Mouse (Mus musculus) urinary bladder, postnatal 14 days (tissue): ENCODE measurements around the gene Tmem127.
"Not testable (repeated sequence)": the region's sequence is repeated elsewhere in the genome, so short reads cannot be mapped to it uniquely, and the experiment has no call there.

ENCODE experiments used
- DNase-seq: peaks from one replicate; pipeline ENCODE4 v3.0.0; 2021; ENCODE audit warnings: low spot score

Tmem127 gene

GRCm38 (mm10) chr2:127267854-127268253 is 20.1 kb downstream of the Tmem127 start:
- no peak for DNase-seq

DNA sequence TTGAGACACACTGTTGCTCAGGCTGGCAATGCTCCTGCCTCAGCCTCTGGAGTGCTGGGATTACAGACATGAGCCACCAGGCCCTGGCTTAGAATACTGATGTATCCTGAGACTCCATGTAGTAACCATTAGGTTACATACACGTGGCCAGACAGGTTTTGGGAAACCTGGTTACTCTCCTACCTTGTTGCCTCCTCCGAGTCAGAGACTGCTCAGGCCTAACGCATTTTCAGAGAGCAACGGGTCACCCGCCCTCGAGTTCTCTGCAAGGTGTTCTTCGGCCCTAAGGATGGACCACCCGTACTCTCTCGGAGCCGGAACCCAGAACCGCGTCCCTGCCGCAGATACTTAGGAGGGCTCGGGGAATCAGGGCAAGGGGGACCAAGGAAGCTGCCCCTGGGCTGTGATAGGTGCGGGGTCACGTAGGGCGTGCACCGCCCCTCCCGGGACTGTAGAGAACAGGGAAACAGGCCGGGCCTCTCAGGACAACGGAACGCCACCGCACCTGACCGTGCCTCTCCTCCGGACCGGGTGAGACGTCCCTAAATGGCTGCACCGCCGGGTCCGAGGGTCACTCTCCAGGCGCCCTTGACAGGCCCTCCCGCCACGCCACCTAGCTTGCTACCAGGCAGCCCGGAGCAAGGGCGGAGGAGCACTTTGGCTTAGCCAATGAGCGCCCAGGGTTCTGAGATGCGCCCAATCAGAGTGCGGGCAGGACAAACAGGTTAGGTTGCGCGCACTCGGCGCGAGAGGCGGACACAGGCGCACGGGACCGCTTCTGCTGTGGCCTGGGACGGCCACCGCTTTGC is 22.0 kb downstream of the Tmem127 start, which contains the start of gene Stard7:
Gene Stard7, plus strand, starts transcription at position 728 of the 809 bp plus-strand sequence.
- peak; percentile 96 for DNase-seq

DNA sequence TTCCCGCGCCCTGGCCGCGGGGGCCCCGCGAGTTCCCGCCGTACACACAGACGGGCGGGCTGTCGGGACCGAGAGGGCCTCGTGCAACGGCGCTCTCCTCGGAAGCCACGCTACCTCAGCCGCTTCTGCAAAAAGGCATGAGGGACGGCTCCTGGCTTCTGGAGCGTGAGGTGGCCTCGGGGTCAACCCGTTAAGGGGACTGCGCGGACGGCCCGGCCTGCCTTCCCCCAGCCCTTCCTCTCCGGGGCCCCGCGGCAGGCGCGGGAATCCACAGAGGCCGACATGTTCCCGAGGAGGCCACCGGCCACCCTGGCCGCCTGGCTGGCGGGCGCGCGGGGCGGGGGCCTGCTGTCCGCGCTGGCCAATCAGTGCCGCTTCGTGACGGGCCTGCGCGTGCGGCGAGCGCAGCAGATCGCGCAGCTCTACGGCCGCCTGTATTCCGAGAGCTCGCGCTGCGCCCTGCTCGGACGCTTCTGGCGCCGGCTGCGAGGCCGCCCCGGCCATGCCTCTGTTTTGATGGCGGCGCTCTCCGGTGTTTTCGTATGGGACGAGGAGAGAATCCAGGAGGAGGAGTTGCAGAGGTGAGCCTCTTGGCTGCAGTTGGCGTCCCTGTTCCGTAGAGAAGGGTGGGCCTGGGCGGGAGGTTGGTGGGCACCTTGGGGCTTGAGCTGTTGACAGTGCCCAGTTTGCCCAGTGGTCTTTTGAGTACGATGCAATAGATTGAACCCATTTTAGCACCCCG is 22.8 kb downstream of the Tmem127 start:
- DNase-seq: peak; percentile 87

DNA sequence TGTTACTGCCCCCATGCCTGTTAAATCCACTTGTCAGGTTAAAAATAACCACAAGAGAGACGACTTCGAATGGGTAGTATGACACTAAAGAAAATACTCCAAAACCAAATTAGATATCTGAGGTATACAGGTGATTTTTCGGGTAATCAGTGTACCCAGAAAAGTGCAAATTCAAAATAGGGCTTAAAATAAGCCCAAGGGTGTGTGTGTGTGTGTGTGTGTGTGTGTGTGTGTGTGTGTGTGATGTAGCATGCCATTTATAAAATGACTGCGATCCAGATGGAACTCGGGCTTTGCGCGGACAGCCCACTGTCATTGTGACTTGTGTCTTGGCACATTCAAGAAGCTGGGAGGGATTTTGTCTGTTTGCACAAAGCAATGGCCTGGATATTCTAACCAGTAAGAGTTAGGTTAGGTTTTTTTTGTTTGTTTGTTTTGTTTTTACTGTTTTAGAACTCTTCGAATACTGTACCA is 23.4 kb downstream of the Tmem127 start:
- no peak for DNase-seq

- not testable (repeated sequence) for DNase-seq
Observed at GRCm38 (mm10) chr2:127272049-127272448, 24.3 kb downstream of the Tmem127 start.

DNA sequence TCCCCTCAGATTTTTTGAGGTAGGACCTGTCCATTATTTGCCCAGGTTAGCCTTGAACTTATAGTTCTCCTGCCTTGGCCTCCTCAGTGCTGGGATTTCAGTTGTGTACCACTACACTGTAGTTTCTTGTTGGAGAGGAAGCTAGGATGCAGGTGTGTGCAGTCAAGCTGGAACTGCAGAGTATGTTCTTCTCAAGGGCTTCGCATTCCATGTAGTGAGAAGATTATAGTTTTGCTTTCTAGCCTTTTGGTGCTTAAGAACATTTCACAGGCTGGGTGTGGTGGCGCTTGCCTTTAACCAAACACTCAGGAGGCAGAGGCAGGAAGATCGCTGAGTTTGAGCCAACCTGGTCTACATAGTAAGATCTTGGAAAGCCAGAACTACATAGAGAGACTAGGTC is 25.1 kb downstream of the Tmem127 start:
- DNase-seq: no peak

DNA sequence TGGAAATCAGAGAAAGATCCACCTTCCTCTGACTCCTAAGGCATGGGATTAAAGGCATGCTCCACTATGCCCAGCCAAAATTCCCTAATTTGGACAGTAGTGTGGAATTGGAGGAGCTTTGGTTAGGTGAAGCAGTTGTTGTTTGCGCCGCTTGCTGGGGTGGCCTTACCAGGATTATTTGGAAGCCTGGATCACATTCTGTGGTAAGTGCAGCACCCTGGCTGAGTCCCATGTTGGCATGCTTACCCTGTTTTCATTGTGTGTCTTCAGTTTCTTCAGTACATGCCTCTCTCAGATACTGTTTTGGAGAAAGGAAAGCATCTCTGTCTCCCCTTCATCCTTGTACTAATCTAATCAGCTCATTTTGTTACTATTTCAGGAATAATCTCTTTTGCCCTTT is 26.9 kb downstream of the Tmem127 start:
- no peak for DNase-seq

- no peak for DNase-seq
Observed at GRCm38 (mm10) chr2:127275551-127276320, 28.0 kb downstream of the Tmem127 start.

- peak; percentile 16 for DNase-seq
Observed at GRCm38 (mm10) chr2:127278162-127278561, 30.5 kb downstream of the Tmem127 start.

GRCm38 (mm10) chr2:127292250-127292649 is 44.5 kb downstream of the Tmem127 start:
- no peak for DNase-seq

GRCm38 (mm10) chr2:127297001-127297805 is 49.5 kb downstream of the Tmem127 start:
- no peak for DNase-seq

DNA sequence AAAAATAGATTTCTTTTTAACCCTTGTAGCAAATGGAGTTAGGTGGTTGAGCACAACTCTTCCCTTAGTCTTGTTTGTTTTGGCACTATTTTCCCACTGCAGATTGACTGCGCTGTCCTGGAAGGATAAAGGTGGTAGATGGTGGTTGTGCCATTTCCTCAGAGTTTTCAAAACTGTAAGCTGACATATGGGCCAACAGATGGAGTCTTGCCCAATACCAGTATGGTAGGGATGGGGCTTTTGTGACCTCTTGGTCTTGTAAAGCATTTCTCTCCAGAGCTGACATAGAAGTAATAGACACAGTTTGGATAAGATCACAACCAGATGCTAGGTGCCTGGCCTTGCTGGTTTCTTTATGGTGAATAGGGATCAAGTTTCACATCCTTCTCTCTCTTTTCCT is 50.3 kb downstream of the Tmem127 start:
- DNase-seq: no peak

- DNase-seq: no peak
Observed at GRCm38 (mm10) chr2:127300701-127301100, 53.0 kb downstream of the Tmem127 start.

GRCm38 (mm10) chr2:127301883-127302282 is 54.2 kb downstream of the Tmem127 start:
- no peak for DNase-seq

DNA sequence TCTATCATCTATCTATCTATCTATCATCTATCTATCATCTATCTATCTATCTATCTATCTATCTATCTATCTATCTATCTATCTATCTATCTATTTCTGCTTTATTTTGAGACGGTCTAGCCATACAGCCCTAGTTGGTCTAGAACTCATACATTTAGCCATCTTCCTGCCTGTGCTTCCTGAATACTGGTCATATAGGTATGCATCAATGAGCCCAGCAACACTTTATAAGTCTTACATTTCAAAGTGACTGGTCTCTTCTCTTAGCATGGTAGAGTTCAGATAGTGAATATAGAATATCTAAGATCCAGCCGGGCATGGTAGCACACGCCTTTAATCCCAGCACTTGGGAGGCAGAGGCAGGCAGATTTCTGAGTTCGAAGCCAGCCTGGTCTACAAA is 56.5 kb downstream of the Tmem127 start:
- not testable (repeated sequence) for DNase-seq

DNA sequence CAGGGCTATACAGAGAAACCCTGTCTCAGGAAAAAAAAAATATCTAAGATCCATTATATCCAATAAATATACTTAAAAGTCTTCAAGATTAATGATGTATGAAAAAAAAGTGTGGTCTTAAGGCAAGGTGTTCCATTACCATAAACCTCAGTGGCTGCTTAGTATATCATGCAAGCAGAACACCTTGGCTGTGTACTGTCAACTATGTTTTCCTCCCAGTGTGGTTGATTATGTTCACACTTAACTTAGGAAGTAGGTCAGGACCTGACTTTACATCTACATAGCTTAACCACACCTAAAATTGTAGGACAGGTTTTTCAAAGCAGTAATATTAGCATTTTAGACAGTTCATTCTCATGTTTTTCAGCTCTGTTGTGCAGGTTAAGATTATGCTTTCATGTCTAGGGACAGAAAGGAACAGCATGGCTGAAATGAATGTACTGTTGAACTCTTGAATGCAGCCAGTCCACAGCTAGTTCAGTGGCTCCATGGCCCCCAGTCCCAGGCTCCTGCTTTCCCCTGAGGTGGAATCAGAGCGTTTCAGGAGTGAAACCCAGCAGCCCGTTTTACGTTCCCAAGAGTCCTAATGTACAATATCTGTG is 57.0 kb downstream of the Tmem127 start:
- DNase-seq: no peak

- DNase-seq: no peak
Observed at GRCm38 (mm10) chr2:127306123-127306522, 58.4 kb downstream of the Tmem127 start.

GRCm38 (mm10) chr2:127307179-127307578 is 59.5 kb downstream of the Tmem127 start:
- DNase-seq: no peak

GRCm38 (mm10) chr2:127308660-127309059 is 61.0 kb downstream of the Tmem127 start:
- no peak for DNase-seq

- DNase-seq: no peak
Observed at GRCm38 (mm10) chr2:127310246-127310645, 62.5 kb downstream of the Tmem127 start.

DNA sequence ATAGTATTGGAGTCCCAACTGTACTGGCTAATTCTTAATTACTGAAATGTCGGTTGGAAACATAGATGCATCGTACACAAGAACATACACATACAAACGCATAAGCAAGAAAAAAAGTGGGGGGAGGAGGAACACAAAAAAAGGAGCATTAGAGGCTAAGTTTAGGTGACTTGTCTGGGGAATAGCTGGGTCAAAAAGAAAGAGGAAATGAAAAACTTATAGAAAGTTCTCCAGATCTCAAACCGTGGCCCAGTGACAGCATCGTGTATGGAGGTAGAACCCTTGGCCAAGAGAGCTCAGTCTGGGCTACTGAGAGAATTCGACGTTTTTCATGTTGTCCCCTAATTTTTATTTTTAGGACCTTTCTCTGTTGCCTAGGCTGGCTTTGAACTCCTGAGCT is 63.0 kb downstream of the Tmem127 start:
- no peak for DNase-seq
